Mouse (Mus musculus) heart, adult 2 months (tissue): ENCODE data around the gene Vmn1r55. TPM values are rescaled to one million over a fixed set of nuclear protein-coding genes. Genes with fewer than 3 reads are reported as not detected.
A peak's percentile ranks its signal among the peaks of the same experiment; 100 is the strongest.

Experiments
- DNase-seq, 2 experiments: peaks; one replicate each; pipeline ENCODE4 v3.0.0; 2021
- H3K27ac ChIP-seq: fragments of 200-600 bp; 2 replicates; pipeline ENCODE4 v1.8.1; 2022
- H3K27me3 ChIP-seq: fragments of 200-500 bp; 2 replicates; pipeline ENCODE4 v1.6.1; 2012; ENCODE audit warnings: mild to moderate bottlenecking, low read length, inconsistent platforms, mixed read lengths; ENCODE audit not compliant: control insufficient read depth, insufficient read depth
- H3K36me3 ChIP-seq: fragments of 200-500 bp; 2 replicates; pipeline ENCODE4 v1.6.1; 2012; ENCODE audit warnings: low read length, inconsistent platforms; ENCODE audit not compliant: control insufficient read depth, insufficient read depth
- H3K4me1 ChIP-seq: fragments of 200-500 bp; 2 replicates; pipeline ENCODE4 v1.6.1; 2011; ENCODE audit warnings: low read length; ENCODE audit not compliant: control insufficient read depth, insufficient read depth
- H3K4me3 ChIP-seq: fragments of 200-600 bp; 2 replicates; pipeline ENCODE4 v1.8.1; 2022
- H3K79me2 ChIP-seq: fragments of 200-500 bp; replicated peaks from 2 replicates; pipeline ENCODE4 v1.6.1; 2012; ENCODE audit warnings: mild to moderate bottlenecking, inconsistent platforms, low read length, moderate library complexity, mixed read lengths; ENCODE audit not compliant: control insufficient read depth, insufficient read depth
- H3K9ac ChIP-seq: fragments of 200-500 bp; 2 replicates; pipeline ENCODE4 v1.6.1; 2012; ENCODE audit warnings: low read depth, mild to moderate bottlenecking, control low read depth, inconsistent platforms, low read length, mixed read lengths
- CTCF ChIP-seq: fragments of 200-600 bp; IDR thresholded peaks from 2 replicates; pipeline ENCODE4 v1.8.1; 2022; ENCODE audit warnings: antibody characterized with exemption, mild to moderate bottlenecking, moderate library complexity
- EP300 ChIP-seq: fragments of 200-500 bp; IDR thresholded peaks from 2 replicates; pipeline ENCODE4 v1.6.1; 2011; ENCODE audit warnings: low read depth, low read length, control low read depth; ENCODE audit not compliant: insufficient read depth
- POLR2A ChIP-seq: fragments of 200-500 bp; IDR thresholded peaks from 2 replicates; pipeline ENCODE4 v1.6.1; 2011; ENCODE audit warnings: mild to moderate bottlenecking, low read depth, low read length, control low read depth; ENCODE audit not compliant: insufficient read depth
- WGBS: fragments of 180-500 bp; shearing (Covaris S2); methylation state at CpG from one replicate; pipeline ENCODE4 v1.1.7; 2018; 5-methylcytosine and 5-hydroxymethylcytosine counted together
- intact Hi-C: fragments of 180-260 bp; cut with DNase I; formaldehyde crosslinking; loops from one replicate; pipeline ENCODE4 v1.15.1; 2025
- polyA plus RNA-seq: library from polyadenylated mRNA; depleted of rRNA; stranded (reverse); fragments of >200 nt; gene quantifications from 2 replicates; pipeline ENCODE4 v1.2.3, GENCODE M21; 2012
- total RNA-seq, 2 experiments: library from RNA; stranded (reverse); gene quantifications; 2 replicates each; pipeline ENCODE4 v1.2.3; 2021

Vmn1r55 gene
- total and polyA plus RNA-seq, 3 experiments: not detected

DNA sequence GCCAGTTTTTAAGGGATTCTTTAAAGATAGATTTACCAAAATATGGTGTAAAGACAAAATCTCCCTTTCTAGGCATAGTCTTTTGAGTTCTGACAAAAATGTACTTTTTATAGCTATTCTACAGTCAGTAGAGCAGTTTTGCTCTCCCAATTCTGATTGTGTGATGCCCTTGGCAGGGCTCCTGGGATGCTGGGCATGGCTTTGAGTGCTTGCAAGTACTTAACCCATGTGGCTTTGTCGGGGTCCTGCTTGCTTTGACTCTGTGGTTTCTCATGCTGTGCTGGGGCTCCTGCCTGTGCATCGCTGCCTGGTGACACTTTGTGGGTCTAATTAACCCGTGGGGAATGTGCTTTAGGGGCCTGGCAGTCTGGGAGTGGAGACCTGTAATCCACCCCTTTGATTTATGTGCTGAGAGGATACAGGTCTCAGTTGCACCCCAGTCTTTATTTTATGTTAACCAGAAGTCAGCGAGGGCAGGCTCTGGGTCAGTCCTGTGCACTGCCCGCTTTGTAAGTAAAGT, 62.5 kb downstream of the Vmn1r55 start:
- H3K4me3 ChIP-seq: no peak overlapping the region
- peaks cover 22% of the 10 kb centered on the region for H3K36me3 ChIP-seq
- no peak overlapping the region for H3K9ac ChIP-seq
- TF ChIP-seq EP300 (no peak), CTCF (no peak), POLR2A (no peak)
- H3K27ac ChIP-seq: no peak overlapping the region
- peaks cover 17% of the 10 kb centered on the region for H3K79me2 ChIP-seq
- H3K4me1 ChIP-seq: peaks cover 9% of the 10 kb centered on the region
- no peak for DNase-seq
- 73% methylated on average over 5 of the region's 5 CpGs for WGBS
- intact Hi-C loops: no loop called here
- no peaks in the 10 kb centered on the region for H3K27me3 ChIP-seq

DNA sequence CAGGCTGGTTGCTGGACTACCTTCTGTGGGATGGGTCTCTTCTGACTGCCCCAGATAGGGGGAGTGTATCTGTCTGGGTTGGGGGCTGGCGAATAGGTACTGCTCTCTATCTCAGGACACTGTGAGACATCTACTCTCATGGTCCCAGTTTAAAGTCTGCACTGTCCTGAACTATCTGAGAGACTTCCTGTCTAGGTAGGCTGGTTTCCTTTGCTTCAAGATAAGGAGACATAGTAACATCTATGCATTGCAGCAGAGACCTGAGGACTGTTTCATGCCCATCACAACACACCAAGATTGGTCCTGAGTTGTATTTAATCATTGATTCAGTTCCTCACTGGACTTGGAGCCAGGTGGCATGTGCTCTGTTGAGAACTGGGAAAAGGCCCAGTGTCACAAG, 64.0 kb downstream of the Vmn1r55 start:
- DNase-seq: no peak
- 57% methylated on average over 1 of the region's 1 CpGs for WGBS
- Histone ChIP-seq H3K36me3 (peaks cover 23% of the 10 kb centered on the region), H3K27ac (no peak overlapping the region), H3K4me1 (peaks cover 11% of the 10 kb centered on the region), H3K79me2 (peaks cover 15% of the 10 kb centered on the region), H3K27me3 (no peaks in the 10 kb centered on the region), H3K9ac (no peak overlapping the region), H3K4me3 (no peak overlapping the region)
- intact Hi-C loops: no loop called here
- TF ChIP-seq POLR2A (no peak), EP300 (no peak), CTCF (no peak)

DNA sequence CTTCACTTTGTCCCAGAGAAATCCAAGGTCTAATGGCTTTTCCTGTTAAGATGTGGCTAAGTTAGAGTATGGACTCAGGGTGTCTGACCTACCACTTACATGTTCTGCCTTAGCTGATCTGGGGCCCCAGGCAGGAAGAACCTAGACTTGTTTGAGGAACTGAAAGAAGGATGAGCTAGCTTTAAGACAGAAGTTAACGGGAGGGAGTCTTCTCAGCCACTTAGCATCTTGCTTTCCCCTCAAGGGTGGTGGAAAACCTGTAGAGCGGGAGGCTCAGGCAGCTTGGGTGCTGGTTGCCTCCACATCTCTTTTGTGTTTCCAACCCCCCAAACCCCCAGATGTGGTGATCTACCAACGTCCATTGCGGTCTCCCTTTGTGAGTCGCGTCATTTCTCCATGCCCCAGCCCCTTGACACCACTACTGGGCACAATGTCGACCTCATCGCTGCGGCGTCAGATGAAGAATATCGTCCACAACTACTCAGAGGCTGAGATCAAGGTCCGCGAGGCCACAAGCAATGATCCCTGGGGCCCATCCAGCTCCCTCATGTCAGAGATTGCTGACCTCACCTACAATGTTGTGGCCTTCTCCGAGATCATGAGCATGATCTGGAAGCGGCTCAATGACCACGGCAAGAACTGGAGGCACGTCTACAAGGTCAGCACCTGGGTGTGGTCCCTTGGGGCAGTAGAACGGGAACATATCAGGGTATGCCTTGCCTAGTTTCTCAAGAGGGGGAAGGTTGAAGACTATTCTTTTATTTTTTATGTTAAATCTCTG, 66.0 kb downstream of the Vmn1r55 start:
- Histone ChIP-seq H3K4me1 (peaks cover 11% of the 10 kb centered on the region), H3K4me3 (no peak overlapping the region), H3K36me3 (peaks cover 24% of the 10 kb centered on the region), H3K27ac (no peak overlapping the region), H3K9ac (no peak overlapping the region), H3K79me2 (peaks cover 16% of the 10 kb centered on the region), H3K27me3 (no peaks in the 10 kb centered on the region)
- TF ChIP-seq CTCF: no peak
- no peak for TF ChIP-seq EP300
- 0 out of 2 replicates have a peak, but pooled peaks have one; percentile 14 for TF ChIP-seq POLR2A
- 71% methylated on average over 18 of the region's 18 CpGs for WGBS
- intact Hi-C loops: no loop called here
- peak in 1 of 2 experiments; percentile 40 for DNase-seq

DNA sequence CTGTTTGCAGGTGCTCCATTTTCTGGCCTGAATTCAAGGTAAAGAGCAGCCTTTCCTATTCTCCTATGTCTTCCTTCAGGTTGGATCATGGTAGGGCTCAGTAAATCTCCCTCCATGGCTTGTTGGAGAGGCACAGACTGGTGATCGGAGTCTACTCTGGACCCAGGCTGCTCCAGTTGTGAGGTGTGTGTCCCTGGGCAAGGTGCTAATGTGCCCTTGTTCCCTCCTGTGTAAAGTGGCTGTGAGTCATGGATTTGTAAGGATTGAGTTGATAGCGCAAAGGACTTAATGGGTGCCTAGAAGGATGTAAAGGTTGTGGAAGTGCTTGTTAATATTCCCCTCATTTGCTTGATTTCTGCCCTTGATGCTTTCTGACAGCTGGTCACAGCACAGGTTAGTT, 67.5 kb downstream of the Vmn1r55 start:
- Histone ChIP-seq H3K4me3 (no peak overlapping the region), H3K27me3 (no peaks in the 10 kb centered on the region), H3K9ac (no peak overlapping the region), H3K4me1 (peaks cover 11% of the 10 kb centered on the region), H3K79me2 (peaks cover 14% of the 10 kb centered on the region), H3K27ac (no peak overlapping the region), H3K36me3 (peaks cover 23% of the 10 kb centered on the region)
- 86% methylated on average over 2 of the region's 2 CpGs for WGBS
- intact Hi-C loops: no loop called here
- DNase-seq: no peak
- TF ChIP-seq POLR2A: no peak
- no peak for TF ChIP-seq CTCF
- TF ChIP-seq EP300: no peak

DNA sequence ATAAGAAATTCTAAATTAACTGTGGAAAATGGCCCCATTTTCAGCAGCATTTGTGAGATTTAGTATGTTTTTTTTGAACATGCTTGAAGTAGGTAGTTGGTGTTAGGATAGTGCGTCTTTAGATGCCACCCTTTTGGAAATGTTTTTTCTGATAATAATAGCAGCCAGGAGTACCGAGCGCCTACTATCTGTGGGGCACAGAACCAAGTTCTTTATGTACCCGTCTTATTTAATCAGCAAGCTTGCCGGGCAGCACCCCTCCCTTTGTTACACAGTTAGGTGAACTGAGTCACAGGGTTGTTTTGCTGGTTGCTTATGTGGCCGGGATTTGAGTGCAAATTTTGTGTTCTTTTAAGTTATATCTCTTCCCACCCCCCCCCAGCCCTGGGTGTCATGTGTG, 68.2 kb downstream of the Vmn1r55 start:
- peaks cover 9% of the 10 kb centered on the region for H3K4me1 ChIP-seq
- H3K79me2 ChIP-seq: peaks cover 12% of the 10 kb centered on the region
- no peak for TF ChIP-seq POLR2A
- no peak; the same call in 1 of the 2 replicates for TF ChIP-seq CTCF
- no peak for TF ChIP-seq EP300
- H3K4me3 ChIP-seq: peak overlapping the region; percentile 95
- H3K9ac ChIP-seq: 0 out of 2 replicates have a peak overlapping the region, but pooled peaks have one; percentile 8
- intact Hi-C loops: no loop called here
- 15% methylated on average over 6 of the region's 6 CpGs for WGBS
- H3K27me3 ChIP-seq: no peaks in the 10 kb centered on the region
- no peak for DNase-seq
- peaks cover 26% of the 10 kb centered on the region for H3K36me3 ChIP-seq
- peak overlapping the region; percentile 96 for H3K27ac ChIP-seq

DNA sequence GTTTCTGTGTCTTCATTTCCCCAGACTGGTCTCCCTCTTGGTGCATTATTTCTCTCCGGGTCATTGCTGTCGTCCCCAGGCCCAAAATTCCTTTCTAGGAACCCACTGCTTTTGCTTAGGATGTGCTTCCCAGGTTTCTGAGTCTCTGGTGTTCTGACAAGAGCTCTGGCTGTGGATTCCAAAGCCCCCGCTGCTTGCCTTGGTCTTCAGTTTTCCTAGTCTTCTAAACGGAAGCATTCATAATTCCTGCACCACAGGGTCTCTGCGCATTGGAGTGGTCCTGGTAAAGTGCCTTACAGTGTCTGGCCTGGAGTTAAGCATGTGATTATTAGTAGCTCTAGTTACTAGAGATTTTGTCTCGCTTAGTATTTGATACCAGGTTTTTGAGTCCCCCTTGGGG, 68.7 kb downstream of the Vmn1r55 start:
- Histone ChIP-seq H3K27me3 (no peaks in the 10 kb centered on the region), H3K27ac (peak overlapping the region; percentile 96), H3K79me2 (peaks cover 9% of the 10 kb centered on the region), H3K4me3 (peak overlapping the region; percentile 95), H3K4me1 (peaks cover 8% of the 10 kb centered on the region), H3K36me3 (peaks cover 26% of the 10 kb centered on the region), H3K9ac (peak overlapping the region; percentile 91)
- intact Hi-C loops: loop anchor here (1.0 kb wide), 1 partner anchor 44 kb away; the partner anchor contains the start of gene Rasl2-9
- WGBS: 3% methylated on average over 6 of the region's 6 CpGs
- DNase-seq: no peak
- no peak for TF ChIP-seq EP300
- TF ChIP-seq CTCF: no peak
